Mouse (Mus musculus) heart, postnatal 10 days (tissue): ENCODE measurements around the gene Arfip2. TPM values are rescaled to one million over a fixed set of nuclear protein-coding genes. Genes with fewer than 3 reads are reported as not detected.

ENCODE experiments used
- DNase-seq, 2 experiments: peaks; one replicate each; pipeline ENCODE4 v3.0.0; 2021
- intact Hi-C: fragments of 180-260 bp; cut with DNase I; formaldehyde crosslinking; loops from one replicate; pipeline ENCODE4 v1.15.1; 2025
- total RNA-seq, 2 experiments: library from RNA; stranded (reverse); gene quantifications; 2 replicates each; pipeline ENCODE4 v1.2.3; 2021

Arfip2 gene
- 10 to 100 TPM; 24.1 to 24.5 TPM for total RNA-seq

DNA sequence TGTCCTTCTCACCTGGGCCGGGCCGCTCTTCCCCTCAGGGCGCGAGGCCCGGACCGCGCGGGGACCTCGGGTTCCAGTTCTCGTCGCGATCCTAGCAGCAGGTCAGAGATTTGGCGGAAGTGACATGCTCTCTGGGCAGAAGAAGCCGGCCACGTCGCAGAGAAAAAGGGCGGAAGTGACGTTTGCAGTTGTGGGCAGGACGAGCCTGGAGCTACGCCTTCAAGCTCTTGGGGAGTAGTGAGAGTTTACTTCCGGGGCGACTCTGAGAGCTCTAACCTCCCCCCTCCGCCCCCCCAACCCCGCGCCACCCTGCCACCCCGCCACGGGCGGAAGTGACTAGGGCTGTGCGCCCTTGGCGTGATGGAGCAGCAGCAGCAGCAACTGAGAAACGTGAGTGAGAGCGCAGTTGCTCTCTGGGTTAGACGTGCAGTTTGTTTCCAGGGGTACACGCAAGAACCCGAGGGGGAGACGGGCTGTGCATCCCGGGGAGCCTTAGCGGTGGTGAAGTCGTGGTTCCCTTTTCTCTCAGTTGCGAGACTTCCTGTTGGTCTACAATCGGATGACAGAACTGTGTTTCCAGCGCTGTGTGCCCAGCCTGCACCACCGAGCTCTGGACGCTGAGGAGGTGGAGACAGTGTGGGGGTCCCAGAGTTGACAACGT lies at the start of gene Arfip2, which contains the start of gene Gm45799:
Gene Arfip2 (minus strand): TSS at position 184 of the 661 bp plus-strand sequence.
Gene Gm45799 (plus strand): TSS at position 320 of the 661 bp plus-strand sequence.
- intact Hi-C loops = loop anchor here (2.0 to 5.0 kb wide), 2 partner anchors 86 to 172 kb away; partner anchors contain the start of genes Mrpl17 and Smpd1

GRCm38 (mm10) chr7:105685541-105686197 lies 45.5 kb upstream of the Arfip2 start:
- DNase-seq = no peak
- intact Hi-C loops = loop anchor here (10.0 kb wide), 1 partner anchor 81 kb away; the partner anchor contains the start of gene Hpx

More for the DNA sequence above, at the start of gene Arfip2, which contains the start of gene Gm45799:
- DNase-seq = peak; percentile 98 to 99

DNA sequence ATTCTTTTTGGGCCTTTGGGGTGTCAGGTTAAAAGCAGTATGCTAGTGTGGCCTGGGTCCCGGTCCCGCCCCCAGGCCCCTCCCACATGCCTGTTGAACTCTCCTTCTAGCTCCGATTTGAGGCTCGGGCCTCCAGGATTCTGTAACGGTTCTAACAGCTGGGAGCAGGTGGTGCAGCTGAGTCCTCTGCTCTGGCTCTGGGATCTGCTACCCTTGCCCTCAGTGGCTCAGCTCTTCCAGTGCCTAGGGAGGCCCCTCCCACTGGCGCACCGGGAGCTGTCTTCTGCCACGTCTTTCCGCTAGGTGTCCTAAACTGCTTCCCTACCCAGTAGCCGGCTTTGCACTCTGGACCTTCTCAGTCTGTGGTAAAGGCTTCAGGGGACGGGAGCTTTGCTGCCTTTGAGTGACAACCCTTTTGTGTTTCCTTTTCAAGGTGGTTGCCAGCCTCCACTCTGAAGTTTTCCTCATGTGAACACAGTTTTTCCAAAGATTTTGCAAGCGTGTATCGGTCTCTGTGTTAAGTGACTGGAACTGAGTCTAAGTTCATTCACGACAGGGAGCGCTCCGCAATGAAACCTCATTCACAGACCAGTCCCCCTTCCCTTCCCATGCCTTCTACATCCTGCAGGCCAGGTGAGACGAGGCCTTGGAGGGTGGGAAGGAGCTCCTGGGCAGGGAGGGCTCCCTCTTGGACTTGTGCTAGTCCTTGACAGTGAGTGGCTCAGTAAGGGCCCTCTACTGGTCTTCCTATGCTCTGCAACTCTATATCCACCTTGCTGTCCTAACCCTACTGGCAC lies 10.6 kb upstream of the Arfip2 start, which contains the start of gene Dnhd1:
Gene Dnhd1 (plus strand): TSS at position 189 of the 797 bp plus-strand sequence.
- intact Hi-C loops = no loop called here
- peak; percentile 83 to 85 for DNase-seq

- intact Hi-C loops = loop anchor here (2.0 to 5.0 kb wide), 2 partner anchors 87 to 170 kb away; partner anchors contain the start of genes Mrpl17 and Smpd1
Measured at GRCm38 (mm10) chr7:105641936-105642335, 1.7 kb upstream of the Arfip2 start.

DNA sequence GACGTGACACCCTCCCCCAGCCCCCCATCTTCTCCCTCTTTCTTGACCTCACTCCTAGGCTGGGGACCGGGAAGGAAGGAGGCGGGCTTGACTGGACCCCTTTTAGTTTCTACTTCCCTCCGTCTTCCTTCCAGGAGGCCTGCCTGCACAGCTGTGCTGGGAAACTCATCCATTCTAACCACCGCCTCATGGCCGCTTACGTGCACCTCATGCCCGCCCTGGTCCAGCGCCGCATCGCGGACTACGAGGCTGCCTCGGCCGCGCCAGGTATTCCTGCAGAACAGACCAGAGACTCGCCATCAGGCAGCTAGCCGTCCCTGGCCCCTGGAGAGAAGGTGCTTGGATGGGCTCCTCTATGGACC lies 659 bp upstream of the Arfip2 start:
- no peak for DNase-seq
- intact Hi-C loops = loop anchor here (2.0 to 5.0 kb wide), 2 partner anchors 86 to 171 kb away; partner anchors contain the start of genes Mrpl17 and Smpd1

More at GRCm38 (mm10) chr7:105641936-105642335, 1.7 kb upstream of the Arfip2 start:
- DNase-seq = peak in 1 of 2 experiments; percentile 31

DNA sequence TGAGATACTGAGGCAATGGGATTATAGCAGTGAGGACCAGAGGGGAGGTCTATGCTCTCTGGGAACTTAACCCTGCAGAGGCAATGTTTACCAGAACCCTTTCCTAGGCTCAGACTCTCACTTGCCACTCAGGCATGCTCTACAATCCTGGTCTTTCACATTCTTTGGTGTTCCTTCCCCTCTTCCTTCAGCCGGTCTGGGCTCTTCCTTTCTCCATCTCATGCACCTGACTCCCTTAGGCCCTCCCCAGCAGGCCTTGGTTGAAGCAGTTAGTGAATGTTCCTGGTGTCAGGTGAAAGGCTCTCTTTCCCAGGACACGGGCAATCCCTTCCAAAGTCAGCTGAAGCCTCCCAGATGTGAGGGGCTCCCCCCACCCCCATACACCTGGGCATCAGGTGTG lies 460 bp downstream of the Arfip2 start, which contains the start of gene Timm10b:
Gene Timm10b (plus strand): TSS at position 301 of the 400 bp plus-strand sequence.
- intact Hi-C loops = loop anchor here (2.0 to 5.0 kb wide), 3 partner anchors 85 to 173 kb away; partner anchors contain the start of genes Ilk, Mrpl17, Rrp8 and Smpd1

DNA sequence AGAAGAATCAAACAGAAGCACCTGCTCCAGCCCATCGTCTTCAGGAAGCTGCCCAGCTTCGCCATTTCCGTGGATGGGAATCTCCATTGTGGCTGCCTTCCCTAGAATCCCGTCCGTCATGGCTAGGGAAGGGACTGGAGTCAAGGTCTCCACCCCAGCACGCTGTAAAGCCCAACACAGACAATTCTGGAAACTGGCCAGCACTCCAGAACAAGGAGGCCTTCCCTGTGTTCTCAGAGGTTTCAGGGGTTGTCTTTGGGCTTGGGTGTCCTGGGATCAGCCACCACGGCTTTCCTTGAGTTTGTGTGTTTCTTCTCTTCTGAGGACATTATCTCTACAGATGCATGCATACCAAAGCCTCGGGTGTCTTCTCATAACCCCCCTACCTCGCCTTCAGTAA lies 912 bp downstream of the Arfip2 start:
- intact Hi-C loops = loop anchor here (5.0 kb wide), 1 partner anchor 98 kb away; the partner anchor contains the start of genes Ilk and Rrp8
- peak; percentile 54 to 67 for DNase-seq

More for the DNA sequence above, 460 bp downstream of the Arfip2 start, which contains the start of gene Timm10b:
- no peak for DNase-seq

DNA sequence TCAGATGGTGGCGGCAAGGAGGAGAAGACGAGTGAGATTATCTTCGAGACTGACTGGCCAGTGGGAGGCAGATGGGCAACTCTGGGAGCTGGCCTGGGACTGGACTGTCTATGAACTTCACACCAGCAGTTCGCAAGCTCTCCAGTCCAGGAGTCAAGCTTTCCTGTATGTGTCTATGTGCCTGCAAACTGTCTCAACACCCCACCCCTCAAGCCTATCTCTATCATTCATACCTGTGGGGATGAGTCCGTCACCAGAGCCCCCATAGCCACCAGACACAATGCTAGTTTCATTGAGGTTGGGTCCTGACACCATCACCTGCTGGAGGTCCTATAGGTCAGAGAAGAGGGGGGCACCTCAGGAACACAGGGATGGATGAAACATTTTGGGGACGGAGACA lies 1.4 kb downstream of the Arfip2 start:
- intact Hi-C loops = loop anchor here (5.0 kb wide), 1 partner anchor 99 kb away; the partner anchor contains the start of genes Ilk and Rrp8
- no peak for DNase-seq

- DNase-seq = peak; percentile 30 to 48
- intact Hi-C loops = loop anchor here (5.0 kb wide), 1 partner anchor 102 kb away; the partner anchor contains the start of genes Ilk and Rrp8
Measured at GRCm38 (mm10) chr7:105635726-105636125, 4.5 kb downstream of the Arfip2 start.

GRCm38 (mm10) chr7:105634272-105634920 lies 5.8 kb downstream of the Arfip2 start:
- intact Hi-C loops = no loop called here
- DNase-seq = no peak

DNA sequence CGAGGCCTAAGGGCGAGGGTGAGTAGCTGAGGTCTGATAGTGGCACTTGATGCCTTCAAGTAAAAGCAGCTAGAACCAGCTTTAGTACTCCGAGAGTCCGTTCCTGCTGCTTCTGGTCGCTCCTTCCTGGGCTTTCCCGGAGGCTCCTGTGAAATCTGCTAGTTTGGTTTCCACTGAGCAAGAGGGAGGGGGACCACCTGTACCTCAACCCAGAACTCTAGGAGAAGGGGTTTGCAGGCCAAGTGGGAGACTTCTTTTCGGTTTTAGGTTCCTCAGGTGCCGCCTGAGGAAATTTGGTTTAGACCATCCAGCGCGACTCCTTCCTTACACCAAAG lies 6.4 kb downstream of the Arfip2 start:
- DNase-seq = no peak
- intact Hi-C loops = no loop called here

DNA sequence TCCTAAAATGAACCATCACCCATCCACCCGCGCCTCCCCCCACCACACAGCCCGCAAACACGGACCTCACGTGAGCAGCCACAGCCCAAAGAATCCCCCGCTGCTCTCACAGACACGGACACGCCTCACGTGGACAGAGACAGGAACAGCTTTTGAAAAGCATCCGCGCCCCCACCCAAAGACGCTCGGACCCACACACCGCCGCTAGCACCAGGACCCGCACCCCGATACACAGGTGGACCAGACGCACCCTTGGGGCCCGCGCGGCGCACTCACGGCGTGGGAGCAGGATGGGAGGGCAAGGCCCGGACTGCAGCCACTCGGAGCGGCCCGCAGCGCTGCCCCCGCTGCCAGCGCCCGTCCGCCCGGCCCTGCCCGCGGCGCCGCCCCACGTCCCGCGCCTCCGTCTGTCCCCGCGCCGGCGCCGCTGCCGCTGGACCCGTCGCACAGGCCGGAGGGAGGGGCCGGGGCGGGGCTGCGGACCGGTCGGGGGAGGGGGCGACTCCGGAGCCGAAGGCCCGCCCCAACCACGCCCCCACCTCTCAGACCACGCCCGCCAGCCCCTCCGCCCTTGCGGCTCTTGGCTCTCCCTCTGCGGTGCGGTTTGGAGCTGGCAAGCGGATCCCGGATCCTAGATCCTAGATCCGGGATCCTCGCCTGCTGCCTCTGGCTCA lies 7.0 kb downstream of the Arfip2 start, which contains the start of gene Trim3:
Gene Trim3 (minus strand): TSS at position 445 of the 674 bp plus-strand sequence.
- peak; percentile 93 for DNase-seq
- intact Hi-C loops = no loop called here

DNA sequence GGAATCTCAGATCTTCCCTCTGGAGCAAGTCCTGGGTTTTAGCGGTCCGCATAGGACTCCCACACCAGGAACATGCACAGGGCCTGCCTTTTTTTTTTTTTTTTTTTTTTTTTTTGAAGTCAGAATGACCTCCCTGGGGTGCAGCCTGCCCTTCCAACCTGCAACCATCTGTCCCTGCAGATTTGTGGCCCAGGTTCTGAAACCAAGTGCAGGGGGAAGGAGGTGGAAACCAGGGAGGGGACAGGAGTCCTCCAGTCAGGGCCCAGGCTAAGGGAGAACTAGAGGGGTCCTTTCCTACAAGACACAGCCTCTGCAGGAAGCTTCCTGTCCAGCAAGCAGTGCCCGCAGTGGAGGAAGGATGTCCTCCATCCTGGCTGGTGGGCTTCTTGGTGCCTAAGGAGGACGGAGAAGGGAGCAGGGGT lies 7.7 kb downstream of the Arfip2 start:
- DNase-seq = peak; percentile 24 to 33

DNA sequence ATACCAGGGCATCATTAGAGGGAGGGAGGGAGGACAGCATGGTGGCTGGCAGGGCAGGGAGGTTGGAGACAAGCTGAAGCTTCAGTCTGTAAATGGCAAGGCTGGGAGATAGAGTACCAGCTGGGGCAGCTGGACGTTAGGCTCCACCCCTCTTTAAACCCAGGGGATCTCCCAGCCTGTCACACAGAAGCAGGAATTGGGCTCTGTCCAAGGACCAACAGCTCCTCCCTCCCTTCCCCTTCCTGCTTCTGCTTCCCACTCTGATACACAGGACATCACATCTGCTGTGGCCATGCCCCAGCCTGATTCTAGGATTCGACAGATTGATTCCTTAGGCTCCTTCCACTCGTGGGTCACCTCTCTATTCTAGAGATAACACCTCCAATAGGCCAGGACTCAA lies 11.6 kb downstream of the Arfip2 start:
- DNase-seq = peak; percentile 83 to 87
- intact Hi-C loops = loop anchor here (10.0 kb wide), 1 partner anchor 224 kb away; the partner anchor contains the start of genes Cnga4 and Fam160a2

More for the DNA sequence above, 7.7 kb downstream of the Arfip2 start:
- intact Hi-C loops = no loop called here

DNA sequence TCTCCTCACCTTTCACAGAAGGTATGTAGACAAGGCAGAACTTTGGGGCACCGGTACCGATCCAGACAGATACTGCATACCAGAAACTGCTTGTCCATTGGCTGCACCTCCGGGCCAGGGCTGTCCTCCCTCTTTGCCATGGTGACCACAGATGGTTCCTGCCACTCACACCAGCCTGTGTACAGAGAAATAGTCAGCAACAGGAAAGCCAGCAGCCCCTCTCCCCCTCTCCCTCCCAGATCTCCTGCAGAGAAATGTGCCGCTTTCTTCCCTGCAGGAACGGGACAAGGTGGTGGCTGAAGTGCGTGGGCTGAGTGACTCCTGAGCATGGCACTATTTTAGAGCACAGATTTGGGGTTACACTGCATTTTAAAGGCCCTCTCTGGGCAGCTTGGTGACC lies 14.8 kb downstream of the Arfip2 start:
- DNase-seq = no peak
- intact Hi-C loops = loop anchor here (10.0 kb wide), 1 partner anchor 221 kb away; the partner anchor contains the start of genes Cnga4 and Fam160a2

- intact Hi-C loops = loop anchor here (10.0 kb wide), 1 partner anchor 217 kb away; the partner anchor contains the start of genes Cnga4 and Fam160a2
- DNase-seq = no peak
Measured at GRCm38 (mm10) chr7:105621646-105622292, 18.4 kb downstream of the Arfip2 start.

DNA sequence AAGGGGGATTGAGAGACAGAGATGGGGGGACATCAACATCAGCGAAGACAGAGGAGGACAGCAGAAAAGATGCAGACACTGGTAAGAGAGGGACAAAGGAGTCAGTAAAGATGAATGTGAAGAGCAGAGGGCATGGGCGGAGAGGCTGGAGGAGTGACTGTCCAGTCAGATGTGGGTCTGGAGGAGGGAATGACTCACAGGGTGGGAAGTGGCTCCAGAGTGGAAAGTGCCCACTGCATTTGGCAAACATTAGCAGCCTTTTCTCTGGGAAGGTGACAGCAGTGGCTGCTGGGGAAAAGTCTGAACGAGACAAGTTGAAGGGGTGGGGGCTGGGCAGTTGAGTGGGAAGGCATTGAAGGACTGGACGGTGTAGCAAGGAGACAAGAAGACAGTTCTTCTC lies 19.2 kb downstream of the Arfip2 start:
- DNase-seq = no peak
- intact Hi-C loops = loop anchor here (10.0 kb wide), 1 partner anchor 216 kb away; the partner anchor contains the start of genes Cnga4 and Fam160a2

GRCm38 (mm10) chr7:105619701-105620100 lies 20.5 kb downstream of the Arfip2 start:
- intact Hi-C loops = loop anchor here (10.0 kb wide), 1 partner anchor 215 kb away; the partner anchor contains the start of genes Cnga4 and Fam160a2
- no peak for DNase-seq
